Mouse (Mus musculus): ENCODE results near the gene Otud3.
"Not testable (repeated sequence)": the region's sequence is repeated elsewhere in the genome, so short reads cannot be mapped to it uniquely, and the experiment has no call there.

- not testable (repeated sequence) for TF ChIP-seq POLR2A (IDR thresholded peaks at IDR 0.05; ENCODE audit: low read depth, low read length); CTCF (conservative IDR thresholded peaks at IDR 0.05; ENCODE audit: insufficient read depth, insufficient read length, low read depth, low read length)
Observed at GRCm38 (mm10) chr4:138875275-138875674, 38.5 kb downstream of the Otud3 start.

All from kidney, adult 2 months (tissue).